Mouse (Mus musculus): ENCODE measurements around the gene Ppara. TPM values are rescaled to one million over a fixed set of nuclear protein-coding genes. Genes with fewer than 3 reads are reported as not detected.

Ppara gene
- total RNA-seq, 1 experiment from 2014 or later: not detected

- no peak for ATAC-seq (replicated peaks; ENCODE audit: insufficient number of reproducible peaks, low FRiP score, low TSS enrichment, poor library complexity, severe bottlenecking)
Measured at GRCm38 (mm10) chr15:85717800-85718199, 17.0 kb upstream of the Ppara start.

DNA sequence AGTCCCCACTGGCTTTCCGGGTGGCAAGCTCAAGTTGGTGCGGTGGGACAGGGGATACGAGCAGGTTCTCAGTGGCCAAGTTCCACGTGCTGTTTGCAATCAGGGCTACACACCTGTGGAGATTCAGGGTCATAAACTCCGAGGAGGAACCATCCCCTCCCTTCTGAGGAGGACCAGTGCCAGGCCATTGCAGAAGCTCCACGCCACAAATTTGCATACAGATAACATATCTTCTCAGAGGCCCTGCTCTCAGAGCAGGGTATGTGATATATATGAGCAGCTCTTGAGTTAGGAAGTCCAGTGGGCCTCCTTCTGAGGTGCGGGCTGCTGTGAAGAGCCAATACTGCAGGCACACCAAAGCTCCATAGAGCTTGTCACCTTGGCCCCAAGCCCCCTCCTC, 15.8 kb upstream of the Ppara start:
- no peak for ATAC-seq (replicated peaks; ENCODE audit: insufficient number of reproducible peaks, low FRiP score, low TSS enrichment, poor library complexity, severe bottlenecking)

DNA sequence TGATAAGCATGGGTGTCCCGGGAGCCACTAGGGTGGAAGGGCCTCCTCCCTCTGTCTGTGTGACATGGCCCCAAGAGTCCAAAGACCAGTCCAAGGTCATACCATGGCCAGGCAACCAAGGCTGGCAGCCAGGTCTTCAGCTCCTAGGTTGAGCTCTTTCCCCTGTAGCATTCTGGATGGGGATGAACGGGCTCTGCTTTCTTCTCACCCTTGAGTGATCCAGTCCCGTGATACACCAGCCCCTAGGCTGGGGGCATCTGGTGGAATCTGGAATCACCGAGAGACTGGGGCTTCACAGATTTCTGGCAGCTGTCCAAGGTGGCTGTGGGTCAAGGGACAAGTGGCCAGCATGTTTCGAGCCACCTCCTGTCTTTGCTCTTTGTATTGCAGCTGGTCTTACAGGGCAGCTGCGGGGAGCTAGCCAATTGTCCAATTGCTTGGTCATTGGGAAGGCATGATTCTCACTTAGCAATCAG, 14.4 kb upstream of the Ppara start:
- no peak for ATAC-seq (replicated peaks; ENCODE audit: insufficient number of reproducible peaks, low FRiP score, low TSS enrichment, poor library complexity, severe bottlenecking)

GRCm38 (mm10) chr15:85724271-85725165, 10.3 kb upstream of the Ppara start:
- ATAC-seq (replicated peaks; ENCODE audit: insufficient number of reproducible peaks, low FRiP score, low TSS enrichment, poor library complexity, severe bottlenecking): no peak

GRCm38 (mm10) chr15:85728224-85728623, 6.6 kb upstream of the Ppara start:
- no peak for ATAC-seq (replicated peaks; ENCODE audit: insufficient number of reproducible peaks, low FRiP score, low TSS enrichment, poor library complexity, severe bottlenecking)

GRCm38 (mm10) chr15:85729256-85729655, 5.5 kb upstream of the Ppara start:
- ATAC-seq (replicated peaks; ENCODE audit: insufficient number of reproducible peaks, low FRiP score, low TSS enrichment, poor library complexity, severe bottlenecking): no peak

GRCm38 (mm10) chr15:85730027-85730426, 4.8 kb upstream of the Ppara start:
- no peak for ATAC-seq (replicated peaks; ENCODE audit: insufficient number of reproducible peaks, low FRiP score, low TSS enrichment, poor library complexity, severe bottlenecking)

GRCm38 (mm10) chr15:85731885-85732603, 2.7 kb upstream of the Ppara start:
- no peak for ATAC-seq (replicated peaks; ENCODE audit: insufficient number of reproducible peaks, low FRiP score, low TSS enrichment, poor library complexity, severe bottlenecking)

GRCm38 (mm10) chr15:85732604-85732968, 2.2 kb upstream of the Ppara start:
- no peak for ATAC-seq (replicated peaks; ENCODE audit: insufficient number of reproducible peaks, low FRiP score, low TSS enrichment, poor library complexity, severe bottlenecking)

GRCm38 (mm10) chr15:85733686-85734085, 1.1 kb upstream of the Ppara start:
- ATAC-seq (replicated peaks; ENCODE audit: insufficient number of reproducible peaks, low FRiP score, low TSS enrichment, poor library complexity, severe bottlenecking): no peak

DNA sequence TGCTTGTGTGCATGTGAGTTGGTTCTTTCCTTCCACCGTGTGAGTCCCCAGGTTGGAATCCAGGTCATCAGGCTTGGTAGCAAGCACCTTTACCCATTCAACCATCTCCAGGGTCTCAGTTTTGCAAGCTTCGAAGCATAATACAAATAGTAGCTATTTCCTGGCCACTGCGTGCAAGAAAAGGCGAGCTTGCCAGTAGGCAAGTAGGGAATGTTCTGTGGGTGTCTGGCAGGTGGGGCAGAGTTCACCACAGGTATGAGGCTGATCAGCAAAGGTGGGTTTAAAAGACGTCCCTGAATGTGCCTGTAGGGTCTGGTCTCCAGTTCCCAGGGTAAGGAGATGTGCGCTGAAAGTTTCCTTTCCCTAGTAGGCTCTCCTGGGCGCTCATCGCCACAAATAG, 635 bp upstream of the Ppara start:
- ATAC-seq (replicated peaks; ENCODE audit: insufficient number of reproducible peaks, low FRiP score, low TSS enrichment, poor library complexity, severe bottlenecking): no peak

GRCm38 (mm10) chr15:85735063-85735835, 466 bp downstream of the Ppara start:
- no peak for ATAC-seq (replicated peaks; ENCODE audit: insufficient number of reproducible peaks, low FRiP score, low TSS enrichment, poor library complexity, severe bottlenecking)

- no peak for ATAC-seq (replicated peaks; ENCODE audit: insufficient number of reproducible peaks, low FRiP score, low TSS enrichment, poor library complexity, severe bottlenecking)
Measured at GRCm38 (mm10) chr15:85735836-85736190, 1.0 kb downstream of the Ppara start.

- ATAC-seq (replicated peaks; ENCODE audit: insufficient number of reproducible peaks, low FRiP score, low TSS enrichment, poor library complexity, severe bottlenecking): no peak
Measured at GRCm38 (mm10) chr15:85736506-85736905, 1.7 kb downstream of the Ppara start.

GRCm38 (mm10) chr15:85738416-85738815, 3.6 kb downstream of the Ppara start:
- ATAC-seq (replicated peaks; ENCODE audit: insufficient number of reproducible peaks, low FRiP score, low TSS enrichment, poor library complexity, severe bottlenecking): no peak

DNA sequence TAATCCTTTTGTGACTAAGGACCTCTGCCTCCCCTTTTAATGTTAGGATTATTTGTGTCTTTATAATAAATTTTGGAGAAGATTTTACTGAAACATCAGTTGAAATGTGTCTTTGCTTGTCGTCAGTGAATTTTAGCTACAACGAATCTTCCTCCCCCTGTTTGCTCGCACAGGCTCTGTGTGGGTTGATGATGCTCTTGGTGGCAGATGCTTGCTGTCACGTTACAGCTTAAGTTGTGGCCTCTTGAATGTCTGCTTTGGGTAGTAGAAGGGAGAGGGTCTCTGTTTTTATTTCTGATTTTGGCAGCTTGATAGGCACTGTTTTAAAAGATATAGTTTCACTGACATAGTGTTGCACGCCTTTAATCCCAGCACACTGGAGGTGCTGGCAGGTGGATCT, 4.2 kb downstream of the Ppara start:
- ATAC-seq (replicated peaks; ENCODE audit: insufficient number of reproducible peaks, low FRiP score, low TSS enrichment, poor library complexity, severe bottlenecking): no peak

GRCm38 (mm10) chr15:85742608-85743007, 7.8 kb downstream of the Ppara start:
- ATAC-seq (replicated peaks; ENCODE audit: insufficient number of reproducible peaks, low FRiP score, low TSS enrichment, poor library complexity, severe bottlenecking): no peak

DNA sequence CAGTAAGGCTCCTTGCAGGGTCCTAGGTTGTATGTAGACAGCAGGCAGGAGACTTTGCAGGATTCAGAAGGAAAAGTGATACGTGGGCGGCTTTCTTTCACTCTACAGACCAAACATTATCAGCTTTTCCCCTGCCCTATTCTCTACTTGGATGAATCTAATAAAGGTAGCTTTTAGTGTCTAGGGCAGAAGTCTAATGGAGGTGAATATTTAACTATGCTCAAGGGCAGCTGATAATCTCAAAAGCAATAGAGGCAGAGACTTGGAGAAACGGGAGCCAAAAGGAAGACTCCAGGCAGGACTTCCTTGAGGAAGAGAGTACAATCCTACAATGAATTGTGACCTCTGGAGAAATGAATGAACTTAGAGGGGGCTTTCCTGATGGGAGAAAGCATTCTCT, 9.2 kb downstream of the Ppara start:
- no peak for ATAC-seq (replicated peaks; ENCODE audit: insufficient number of reproducible peaks, low FRiP score, low TSS enrichment, poor library complexity, severe bottlenecking)

- no peak for ATAC-seq (replicated peaks; ENCODE audit: insufficient number of reproducible peaks, low FRiP score, low TSS enrichment, poor library complexity, severe bottlenecking)
Measured at GRCm38 (mm10) chr15:85746178-85746577, 11.4 kb downstream of the Ppara start.

Data from monocyte, adult 5-6 weeks (primary cell).